Mouse (Mus musculus) T-helper 1 cell (primary cell): ENCODE measurements around the gene Fam174b.

Experiments
- in situ Hi-C: fragments of 300-600 bp; cut with MboI, MseI; formaldehyde crosslinking; loops from one replicate; pipeline ENCODE4 v1.15.1; 2025; ENCODE audit warnings: high pct_unique_total_duplicates

The Fam174b gene

DNA sequence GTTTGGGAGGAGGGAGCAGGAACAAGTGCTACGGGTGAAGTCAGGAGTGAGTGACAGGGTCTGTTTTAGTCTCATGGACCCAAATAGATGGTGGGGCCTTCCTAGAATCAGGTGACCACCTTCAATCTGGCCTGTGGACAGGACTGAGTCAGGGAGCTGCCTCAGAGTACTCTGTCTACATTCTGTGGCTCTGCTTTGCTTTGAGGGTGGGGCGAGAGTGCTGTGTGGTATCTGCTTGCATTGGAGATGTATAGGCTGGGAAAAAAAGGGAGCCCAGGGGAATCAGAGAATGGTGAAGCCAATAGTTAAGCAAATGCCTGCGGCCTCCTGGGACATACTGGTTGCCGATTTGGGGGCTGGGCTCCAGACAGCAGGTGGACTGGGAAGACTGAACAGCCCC is 73.8 kb downstream of the Fam174b start:
- in situ Hi-C loops, result loop anchor here (10.0 kb wide), 1 partner anchor 149 kb away; no protein-coding TSS in a partner anchor

DNA sequence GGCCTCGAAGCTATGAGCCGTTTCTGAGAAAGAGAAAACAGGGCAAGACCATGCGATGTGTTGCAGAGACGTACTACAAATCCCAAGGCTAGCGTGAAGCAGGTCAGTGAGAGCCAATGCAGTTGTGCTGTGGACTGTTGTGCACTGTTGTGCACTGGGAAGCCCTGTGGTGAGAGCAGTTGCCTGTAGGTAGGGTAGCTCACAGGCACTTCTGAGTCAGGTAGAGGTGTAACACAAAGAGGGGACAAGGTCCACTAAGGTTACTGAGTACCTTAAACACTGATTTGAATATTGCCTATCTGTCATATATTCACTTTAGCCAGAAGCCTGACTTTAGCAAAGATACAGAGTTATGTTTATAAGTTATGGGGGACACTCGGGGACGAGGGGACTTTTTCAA is 74.4 kb downstream of the Fam174b start:
- in situ Hi-C loops, result loop anchor here (10.0 kb wide), 1 partner anchor 150 kb away; no protein-coding TSS in a partner anchor

DNA sequence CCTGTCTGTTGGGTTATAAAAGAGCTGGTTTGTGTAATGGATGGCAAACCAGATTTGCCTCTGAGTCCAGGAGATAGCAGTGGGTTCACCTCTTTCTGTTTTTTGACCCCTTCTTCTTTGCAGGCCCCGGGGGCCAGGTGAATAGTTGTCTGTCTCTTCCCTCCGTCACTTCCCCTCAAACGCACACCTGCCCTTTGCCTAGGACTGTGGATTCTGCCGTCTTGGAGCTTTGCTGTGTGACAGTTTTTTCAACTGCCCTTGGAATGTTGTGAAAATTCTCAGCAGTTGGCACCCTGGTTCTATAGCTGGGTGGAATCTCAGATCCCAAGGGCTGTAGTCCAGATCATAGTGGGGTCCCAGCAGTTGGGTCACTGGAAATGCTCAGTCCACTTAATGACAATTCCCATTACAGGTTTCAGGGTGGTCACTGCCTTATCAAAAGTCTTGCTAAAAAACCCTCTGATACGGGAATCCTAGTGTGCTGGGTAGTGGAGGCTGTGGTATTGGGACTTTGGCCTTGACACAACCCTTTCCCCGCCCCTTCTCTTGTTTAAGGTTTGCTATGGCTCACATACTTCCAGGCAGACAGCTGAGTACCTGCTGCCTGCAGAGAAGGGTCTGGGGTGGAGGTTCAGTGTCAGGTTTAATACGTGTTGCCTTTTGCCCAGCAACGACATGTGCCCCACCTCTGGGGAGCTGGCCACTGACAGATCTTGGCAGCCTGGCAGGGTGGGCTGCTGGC is 76.3 kb downstream of the Fam174b start:
- in situ Hi-C loops, result loop anchor here (10.0 kb wide), 1 partner anchor 152 kb away; no protein-coding TSS in a partner anchor

DNA sequence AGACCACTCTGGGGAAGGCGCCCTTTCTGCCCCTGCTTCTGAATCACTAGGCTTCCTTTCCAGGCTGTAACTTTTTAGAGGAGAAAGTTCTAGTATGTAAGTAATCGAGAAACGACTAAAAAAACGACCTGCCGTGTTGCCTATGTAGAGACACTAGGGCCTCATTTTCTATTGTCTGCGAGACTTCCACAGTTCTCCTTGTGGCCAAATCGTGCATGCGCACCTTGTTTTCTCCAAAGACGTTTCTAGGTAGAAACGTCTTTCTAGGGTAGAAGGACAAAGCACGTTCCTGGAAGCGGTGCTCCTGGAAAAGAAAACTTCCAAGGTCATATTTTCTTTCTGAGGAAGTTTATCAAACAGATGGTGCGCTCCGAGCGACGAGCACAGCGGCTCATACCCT is 79.3 kb downstream of the Fam174b start:
- in situ Hi-C loops, result loop anchor here (10.0 kb wide), 1 partner anchor 155 kb away; no protein-coding TSS in a partner anchor
